Mouse (Mus musculus): Measurements from ENCODE around the gene D630039A03Rik. TPM values are rescaled to one million over a fixed set of nuclear protein-coding genes. Genes with fewer than 3 reads are reported as not detected.
"Not testable (repeated sequence)": the region's sequence is repeated elsewhere in the genome, so short reads cannot be mapped to it uniquely, and the experiment has no call there.

D630039A03Rik gene
- total RNA-seq, 2 experiments from 2014 or later = 0.27 TPM; not detected in 1

GRCm38 (mm10) chr4:57892001-57892586, 24.0 kb downstream of the D630039A03Rik start:
- ATAC-seq (ENCODE audit: poor library complexity, severe bottlenecking) = no peak

- ATAC-seq (ENCODE audit: poor library complexity, severe bottlenecking) = no peak
Measured at GRCm38 (mm10) chr4:57889773-57890172, 26.3 kb downstream of the D630039A03Rik start.

- not testable (repeated sequence) for ATAC-seq (ENCODE audit: poor library complexity, severe bottlenecking)
Measured at GRCm38 (mm10) chr4:57888978-57889377, 27.1 kb downstream of the D630039A03Rik start.

- ATAC-seq (ENCODE audit: poor library complexity, severe bottlenecking) = no peak
Measured at GRCm38 (mm10) chr4:57888246-57888645, 27.9 kb downstream of the D630039A03Rik start.

- no peak for ATAC-seq (ENCODE audit: poor library complexity, severe bottlenecking)
Measured at GRCm38 (mm10) chr4:57886888-57887230, 29.2 kb downstream of the D630039A03Rik start.

GRCm38 (mm10) chr4:57886066-57886887, 29.8 kb downstream of the D630039A03Rik start:
- no peak; the same call in 1 of the 2 replicates for ATAC-seq (ENCODE audit: poor library complexity, severe bottlenecking)

- ATAC-seq (ENCODE audit: poor library complexity, severe bottlenecking) = no peak
Measured at GRCm38 (mm10) chr4:57885186-57885585, 30.9 kb downstream of the D630039A03Rik start.

- ATAC-seq (ENCODE audit: poor library complexity, severe bottlenecking) = no peak
Measured at GRCm38 (mm10) chr4:57884511-57884910, 31.6 kb downstream of the D630039A03Rik start.

GRCm38 (mm10) chr4:57883520-57884421, 32.3 kb downstream of the D630039A03Rik start:
- ATAC-seq (ENCODE audit: poor library complexity, severe bottlenecking) = no peak

GRCm38 (mm10) chr4:57879804-57880357, 36.2 kb downstream of the D630039A03Rik start:
- ATAC-seq (ENCODE audit: poor library complexity, severe bottlenecking) = peak; percentile 76

- no peak for ATAC-seq (ENCODE audit: poor library complexity, severe bottlenecking)
Measured at GRCm38 (mm10) chr4:57879137-57879536, 37.0 kb downstream of the D630039A03Rik start.

- peak; percentile 45; the same call in 1 of the 2 replicates for ATAC-seq (ENCODE audit: poor library complexity, severe bottlenecking)
Measured at GRCm38 (mm10) chr4:57867454-57867853, 48.6 kb downstream of the D630039A03Rik start.

GRCm38 (mm10) chr4:57866990-57867389, 49.1 kb downstream of the D630039A03Rik start:
- ATAC-seq (ENCODE audit: poor library complexity, severe bottlenecking) = no peak

- no peak for ATAC-seq (ENCODE audit: poor library complexity, severe bottlenecking)
Measured at GRCm38 (mm10) chr4:57866088-57866487, 50.0 kb downstream of the D630039A03Rik start.

- ATAC-seq (ENCODE audit: poor library complexity, severe bottlenecking) = no peak
Measured at GRCm38 (mm10) chr4:57862269-57862986, 53.7 kb downstream of the D630039A03Rik start.

GRCm38 (mm10) chr4:57861856-57862255, 54.2 kb downstream of the D630039A03Rik start:
- ATAC-seq (ENCODE audit: poor library complexity, severe bottlenecking) = no peak

GRCm38 (mm10) chr4:57861166-57861565, 54.9 kb downstream of the D630039A03Rik start:
- ATAC-seq (ENCODE audit: poor library complexity, severe bottlenecking) = no peak

GRCm38 (mm10) chr4:57860204-57860611, 55.9 kb downstream of the D630039A03Rik start:
- ATAC-seq (ENCODE audit: poor library complexity, severe bottlenecking) = no peak
